Mouse (Mus musculus): ENCODE measurements around the gene Utrn. TPM values are rescaled to one million over a fixed set of nuclear protein-coding genes. Genes with fewer than 3 reads are reported as not detected.

Utrn gene
- polyA plus RNA-seq, 1 experiment from 2014 or later = 23.6 TPM

GRCm38 (mm10) chr10:12554090-12554718, 315.0 kb downstream of the Utrn start:
- Histone ChIP-seq H3K4me1 (replicated peaks) (peaks cover 15% of the 10 kb centered on the region), H3K27ac (no peak overlapping the region), H3K9me3 (no peaks in the 10 kb centered on the region), H3K9ac (replicated peaks) (no peak overlapping the region), H3K4me2 (replicated peaks) (no peak overlapping the region), H3K36me3 (no peaks in the 10 kb centered on the region), H3K4me3 (replicated peaks) (no peak overlapping the region), H3K27me3 (0 out of 2 replicates have a peak, but pooled peaks cover 3% of the 10 kb centered on the region)
- ATAC-seq = no peak
- WGBS = 71% methylated on average over 2 of the region's 2 CpGs

DNA sequence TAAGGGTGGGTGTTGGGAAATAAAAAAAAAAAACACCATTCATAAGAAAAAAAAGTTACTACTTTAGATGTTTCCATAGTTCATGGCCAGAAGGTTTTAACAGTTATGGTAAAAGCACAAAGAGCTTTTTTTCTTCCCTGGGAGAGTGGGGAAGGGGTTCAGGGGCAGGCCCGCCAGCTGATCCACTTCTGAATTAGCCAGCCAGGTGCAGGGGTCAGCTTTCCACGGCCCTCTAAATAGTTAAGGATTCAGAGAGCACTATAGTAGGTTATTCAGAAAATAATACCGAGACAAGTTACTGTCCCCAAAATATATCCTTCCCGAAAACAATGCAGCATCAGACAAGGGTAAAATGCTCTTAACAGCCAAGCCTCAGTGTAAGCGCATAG, 316.3 kb downstream of the Utrn start:
- H3K36me3 ChIP-seq = no peaks in the 10 kb centered on the region
- H3K27me3 ChIP-seq = 0 out of 2 replicates have a peak, but pooled peaks cover 3% of the 10 kb centered on the region
- H3K4me2 ChIP-seq (replicated peaks) = no peak overlapping the region
- H3K4me3 ChIP-seq (replicated peaks) = no peak overlapping the region
- no peak for ATAC-seq
- no peak overlapping the region for H3K27ac ChIP-seq
- H3K9me3 ChIP-seq = no peaks in the 10 kb centered on the region
- peaks cover 29% of the 10 kb centered on the region for H3K4me1 ChIP-seq (replicated peaks)
- WGBS = 49% methylated on average over 5 of the region's 5 CpGs
- no peak overlapping the region for H3K9ac ChIP-seq (replicated peaks)

DNA sequence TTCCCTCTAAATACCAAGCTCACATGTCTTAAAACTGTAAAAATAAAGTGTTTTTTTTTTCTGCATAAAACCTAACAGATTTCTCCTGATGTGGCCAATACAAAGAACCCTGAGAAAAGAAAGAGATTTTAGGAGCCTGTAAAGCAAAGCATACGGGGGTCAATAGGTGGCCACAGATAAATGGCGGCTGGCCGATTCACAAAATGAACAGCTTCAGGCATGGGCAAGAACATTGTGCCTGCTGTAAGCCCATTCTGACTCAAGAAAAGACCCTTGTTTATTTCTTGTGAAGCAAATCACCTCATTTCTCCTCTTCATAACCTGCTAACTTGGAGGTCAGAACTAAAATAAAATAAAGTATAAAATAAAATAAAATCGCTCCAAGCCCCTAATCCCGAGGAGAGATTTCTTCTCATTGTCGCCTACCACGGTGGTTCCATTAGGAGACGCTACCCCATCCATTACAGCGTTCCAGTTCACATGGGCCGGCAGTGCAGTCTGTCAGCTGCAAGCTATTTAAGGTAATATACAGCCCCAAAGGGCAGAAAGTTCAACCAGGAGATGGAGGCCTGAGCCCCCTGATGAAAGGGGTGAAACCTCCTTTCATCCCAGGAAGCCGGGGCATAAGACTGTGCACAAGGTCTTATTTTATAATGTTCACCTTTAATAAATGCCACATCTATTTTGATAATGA, 316.8 kb downstream of the Utrn start:
- H3K4me1 ChIP-seq (replicated peaks) = peaks cover 30% of the 10 kb centered on the region
- no peaks in the 10 kb centered on the region for H3K36me3 ChIP-seq
- H3K9me3 ChIP-seq = no peaks in the 10 kb centered on the region
- WGBS = 37% methylated on average over 11 of the region's 11 CpGs
- H3K9ac ChIP-seq (replicated peaks) = no peak overlapping the region
- H3K4me3 ChIP-seq (replicated peaks) = no peak overlapping the region
- 0 out of 2 replicates have a peak, but pooled peaks cover 3% of the 10 kb centered on the region for H3K27me3 ChIP-seq
- no peak overlapping the region for H3K4me2 ChIP-seq (replicated peaks)
- H3K27ac ChIP-seq = no peak overlapping the region
- ATAC-seq = no peak

DNA sequence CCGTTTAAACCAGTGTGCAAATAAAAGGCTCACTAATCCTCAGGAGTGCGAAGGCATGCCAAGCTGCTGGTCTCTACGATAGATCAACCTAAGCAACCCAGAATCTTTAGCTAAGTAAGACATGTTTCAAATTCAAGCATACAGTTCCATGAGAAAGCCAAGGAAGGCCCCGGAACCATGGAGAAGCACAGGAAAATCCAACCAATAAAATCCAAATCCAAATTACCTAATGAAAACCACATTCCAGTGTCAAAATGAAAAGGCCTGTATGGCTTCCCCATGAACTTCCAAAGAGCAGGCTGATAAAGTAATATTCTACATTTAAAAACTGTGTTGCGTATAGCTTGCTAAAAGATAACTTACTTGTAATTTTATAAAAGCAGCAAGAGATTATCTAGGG, 317.4 kb downstream of the Utrn start:
- H3K27ac ChIP-seq = no peak overlapping the region
- no peak overlapping the region for H3K4me3 ChIP-seq (replicated peaks)
- H3K36me3 ChIP-seq = no peaks in the 10 kb centered on the region
- H3K27me3 ChIP-seq = 0 out of 2 replicates have a peak, but pooled peaks cover 3% of the 10 kb centered on the region
- H3K4me2 ChIP-seq (replicated peaks) = no peak overlapping the region
- WGBS = 64% methylated on average over 5 of the region's 5 CpGs
- H3K9me3 ChIP-seq = no peaks in the 10 kb centered on the region
- no peak for ATAC-seq
- H3K9ac ChIP-seq (replicated peaks) = no peak overlapping the region
- H3K4me1 ChIP-seq (replicated peaks) = peaks cover 33% of the 10 kb centered on the region

DNA sequence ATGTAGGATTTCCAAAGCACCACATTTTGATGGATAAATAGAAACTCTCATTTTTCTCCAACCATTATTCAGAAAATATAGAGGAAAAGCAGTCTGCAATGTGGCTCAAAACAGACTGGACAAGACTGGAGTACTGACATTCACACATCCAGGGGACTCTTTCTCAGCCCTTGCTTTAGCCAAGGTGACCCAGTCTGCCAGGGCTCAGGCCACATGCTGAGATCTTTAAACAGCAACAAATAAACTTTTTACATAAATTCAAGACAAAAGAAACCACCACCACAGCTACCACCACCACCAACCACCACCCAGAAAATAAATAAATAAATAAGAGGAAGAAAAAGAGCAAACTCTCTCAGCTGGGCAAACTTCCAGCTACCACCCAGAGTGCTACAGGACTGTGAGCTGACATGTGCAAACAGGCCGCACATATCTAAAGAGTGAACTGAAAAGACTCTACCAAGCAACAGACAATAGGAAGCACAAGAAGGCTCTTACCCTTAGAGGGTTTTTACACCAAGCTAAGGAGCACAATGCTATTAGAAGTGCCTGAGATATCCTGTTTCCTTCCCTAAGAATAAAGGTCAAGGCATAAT, 319.1 kb downstream of the Utrn start:
- Histone ChIP-seq H3K4me1 (replicated peaks) (peaks cover 33% of the 10 kb centered on the region), H3K9me3 (no peaks in the 10 kb centered on the region), H3K4me3 (replicated peaks) (no peak overlapping the region), H3K4me2 (replicated peaks) (no peak overlapping the region), H3K27me3 (0 out of 2 replicates have a peak, but pooled peaks cover 3% of the 10 kb centered on the region), H3K27ac (no peak overlapping the region), H3K36me3 (no peaks in the 10 kb centered on the region), H3K9ac (replicated peaks) (no peak overlapping the region)
- WGBS = 3% methylated on average over 1 of the region's 1 CpGs
- ATAC-seq = no peak

DNA sequence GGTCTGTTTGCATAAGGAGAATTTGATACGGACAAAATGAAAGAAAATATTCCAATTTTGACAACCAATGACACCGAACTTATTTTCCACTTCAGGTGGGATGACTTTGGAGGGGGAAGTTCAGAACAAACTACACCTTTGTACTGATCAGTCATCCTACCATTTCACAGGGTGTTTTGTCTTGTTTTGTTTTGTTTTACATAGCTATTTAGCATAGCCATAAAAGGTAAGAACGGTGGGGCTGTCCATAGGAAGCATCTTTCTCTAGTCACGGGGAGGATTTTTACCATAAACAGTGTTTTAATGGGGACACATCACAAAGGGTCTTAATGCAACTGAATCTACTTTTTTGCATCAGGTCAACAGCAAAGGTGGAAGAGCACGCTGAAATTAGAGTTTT, 319.9 kb downstream of the Utrn start:
- no peak for ATAC-seq
- Histone ChIP-seq H3K9me3 (no peaks in the 10 kb centered on the region), H3K9ac (replicated peaks) (no peak overlapping the region), H3K27ac (no peak overlapping the region), H3K36me3 (no peaks in the 10 kb centered on the region), H3K4me2 (replicated peaks) (no peak overlapping the region; the same call in 1 of the 2 replicates), H3K4me1 (replicated peaks) (peaks cover 33% of the 10 kb centered on the region), H3K4me3 (replicated peaks) (no peak overlapping the region), H3K27me3 (0 out of 2 replicates have a peak, but pooled peaks cover 3% of the 10 kb centered on the region)
- 19% methylated on average over 5 of the region's 5 CpGs for WGBS

DNA sequence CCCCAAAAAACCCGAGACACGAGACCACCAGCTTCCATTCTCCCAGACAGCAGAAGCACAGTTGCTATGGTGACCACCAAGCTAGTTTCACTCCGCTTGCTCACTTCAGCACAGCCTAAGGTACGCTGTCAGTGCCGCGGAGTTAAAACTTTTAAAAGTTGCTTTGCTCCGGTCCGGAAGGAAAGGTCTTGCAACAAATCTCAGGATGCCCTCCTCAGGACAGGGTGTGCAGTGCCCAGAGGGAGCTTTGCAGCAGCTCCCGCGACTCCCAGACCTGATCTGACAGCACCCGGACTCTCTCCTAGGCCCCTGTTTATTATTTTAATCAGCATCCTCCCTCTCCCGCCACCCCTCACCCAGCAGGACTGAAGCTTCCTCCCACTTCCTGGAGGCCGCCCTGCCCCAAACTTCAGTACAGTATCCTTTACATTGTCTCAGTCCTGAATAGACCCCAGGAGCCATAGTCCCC, 320.5 kb downstream of the Utrn start:
- ATAC-seq = peak; percentile 91
- 0% methylated on average over 13 of the region's 13 CpGs for WGBS
- Histone ChIP-seq H3K4me1 (replicated peaks) (peaks cover 32% of the 10 kb centered on the region), H3K9ac (replicated peaks) (peak overlapping the region; percentile 32; the same call in 1 of the 2 replicates), H3K27ac (no peak overlapping the region), H3K36me3 (no peaks in the 10 kb centered on the region), H3K27me3 (0 out of 2 replicates have a peak, but pooled peaks cover 3% of the 10 kb centered on the region), H3K9me3 (no peaks in the 10 kb centered on the region), H3K4me2 (replicated peaks) (peak overlapping the region; percentile 55), H3K4me3 (replicated peaks) (peak overlapping the region; percentile 27)

GRCm38 (mm10) chr10:12547037-12547625, 322.0 kb downstream of the Utrn start:
- Histone ChIP-seq H3K4me2 (replicated peaks) (no peak overlapping the region), H3K36me3 (no peaks in the 10 kb centered on the region), H3K27me3 (0 out of 2 replicates have a peak, but pooled peaks cover 3% of the 10 kb centered on the region), H3K4me1 (replicated peaks) (peaks cover 23% of the 10 kb centered on the region), H3K9ac (replicated peaks) (no peak overlapping the region), H3K9me3 (no peaks in the 10 kb centered on the region), H3K4me3 (replicated peaks) (no peak overlapping the region), H3K27ac (no peak overlapping the region)
- ATAC-seq = no peak
- 42% methylated on average over 6 of the region's 6 CpGs for WGBS

- Histone ChIP-seq H3K36me3 (no peaks in the 10 kb centered on the region), H3K27me3 (no peaks in the 10 kb centered on the region), H3K4me2 (replicated peaks) (no peak overlapping the region), H3K9me3 (no peaks in the 10 kb centered on the region), H3K4me1 (replicated peaks) (peaks cover 22% of the 10 kb centered on the region), H3K9ac (replicated peaks) (no peak overlapping the region), H3K4me3 (replicated peaks) (no peak overlapping the region), H3K27ac (no peak overlapping the region)
- ATAC-seq = no peak
- 92% methylated on average over 2 of the region's 2 CpGs for WGBS
Observed at GRCm38 (mm10) chr10:12545440-12545839, 323.7 kb downstream of the Utrn start.

DNA sequence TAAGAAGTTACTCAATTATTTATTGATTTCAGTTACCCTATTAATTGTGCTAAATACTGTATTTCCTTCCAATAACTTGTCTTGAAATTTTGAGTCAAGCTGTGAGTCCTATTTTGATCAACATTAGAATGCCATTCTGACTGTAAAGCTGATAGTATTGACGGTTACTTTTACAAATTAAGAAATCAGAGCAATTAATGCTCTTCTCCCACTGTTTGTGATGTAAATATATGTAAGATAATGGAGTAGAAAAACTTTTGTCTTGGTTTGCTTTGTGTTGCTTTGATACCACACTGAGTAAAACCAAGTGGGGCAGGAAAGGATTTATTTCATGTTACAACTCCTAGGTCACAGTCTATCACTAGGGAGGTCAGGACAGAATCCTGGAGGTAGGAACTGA, 327.4 kb downstream of the Utrn start:
- Histone ChIP-seq H3K27ac (no peak overlapping the region), H3K4me1 (replicated peaks) (no peaks in the 10 kb centered on the region), H3K9me3 (no peaks in the 10 kb centered on the region), H3K4me3 (replicated peaks) (no peak overlapping the region), H3K4me2 (replicated peaks) (no peak overlapping the region), H3K9ac (replicated peaks) (no peak overlapping the region), H3K36me3 (no peaks in the 10 kb centered on the region), H3K27me3 (no peaks in the 10 kb centered on the region)
- ATAC-seq = no peak
- WGBS = 82% methylated on average over 1 of the region's 1 CpGs

- no peak overlapping the region for H3K4me3 ChIP-seq (replicated peaks)
- no peaks in the 10 kb centered on the region for H3K9me3 ChIP-seq
- H3K9ac ChIP-seq (replicated peaks) = no peak overlapping the region
- H3K4me2 ChIP-seq (replicated peaks) = no peak overlapping the region
- H3K27me3 ChIP-seq = no peaks in the 10 kb centered on the region
- no peak overlapping the region for H3K27ac ChIP-seq
- 92% methylated on average over 1 of the region's 1 CpGs for WGBS
- no peak for ATAC-seq
- H3K36me3 ChIP-seq = no peaks in the 10 kb centered on the region
- H3K4me1 ChIP-seq (replicated peaks) = no peaks in the 10 kb centered on the region
Observed at GRCm38 (mm10) chr10:12535272-12535671, 333.9 kb downstream of the Utrn start.

- Histone ChIP-seq H3K4me2 (replicated peaks) (no peak overlapping the region), H3K9ac (replicated peaks) (no peak overlapping the region), H3K36me3 (no peaks in the 10 kb centered on the region), H3K27me3 (no peaks in the 10 kb centered on the region), H3K9me3 (no peaks in the 10 kb centered on the region), H3K4me3 (replicated peaks) (no peak overlapping the region), H3K4me1 (replicated peaks) (no peaks in the 10 kb centered on the region), H3K27ac (no peak overlapping the region)
- ATAC-seq = no peak
- WGBS = 71% methylated on average over 3 of the region's 3 CpGs
Observed at GRCm38 (mm10) chr10:12534801-12535200, 334.4 kb downstream of the Utrn start.

All from midbrain, embryonic 13.5 days (tissue).